Mouse (Mus musculus): ENCODE data around the gene Gm14443. TPM values are rescaled to one million over a fixed set of nuclear protein-coding genes. Genes with fewer than 3 reads are reported as not detected.
"Not testable (repeated sequence)": the region's sequence is repeated elsewhere in the genome, so short reads cannot be mapped to it uniquely, and the experiment has no call there.

Gm14443 gene
- polyA plus RNA-seq, 1 experiment from 2014 or later = 0.12 TPM

GRCm38 (mm10) chr2:175141993-175142295 is 33.7 kb downstream of the Gm14443 start, which contains the start of gene Gm14399:
Gene Gm14399 (minus strand): TSS chr2:175142012.
- 6% methylated on average over 1 of the region's 2 CpGs for whole genome bisulfite sequencing (ENCODE audit: insufficient replicate concordance)
- H3K4me3 ChIP-seq = peak within 1 kb of the TSS; percentile 54
- not testable (repeated sequence) for ATAC-seq; H3K36me3 ChIP-seq; H3K4me1 ChIP-seq; H3K27me3 ChIP-seq (replicated peaks); H3K9me3 ChIP-seq (replicated peaks); H3K27ac ChIP-seq
- H3K4me2 ChIP-seq = peak within 1 kb of the TSS; percentile 55
- H3K9ac ChIP-seq = peak within 1 kb of the TSS; percentile 44; the same call in 1 of the 2 replicates

- not testable (repeated sequence) for H3K9me3 ChIP-seq (replicated peaks); H3K36me3 ChIP-seq; H3K27ac ChIP-seq; ATAC-seq; H3K4me1 ChIP-seq; H3K27me3 ChIP-seq (replicated peaks)
- WGBS (ENCODE audit: insufficient replicate concordance) = 3% methylated on average over 25 of the region's 25 CpGs
- H3K4me3 ChIP-seq = peak overlapping the region; percentile 54
- peak overlapping the region; percentile 55 for H3K4me2 ChIP-seq
- H3K9ac ChIP-seq = peak overlapping the region; percentile 44; the same call in 1 of the 2 replicates
Observed at GRCm38 (mm10) chr2:175141118-175141992, 34.3 kb downstream of the Gm14443 start.

- not testable (repeated sequence) for H3K9ac ChIP-seq; H3K27ac ChIP-seq; H3K9me3 ChIP-seq (replicated peaks); H3K36me3 ChIP-seq; H3K4me1 ChIP-seq; ATAC-seq; H3K4me2 ChIP-seq; H3K4me3 ChIP-seq; H3K27me3 ChIP-seq (replicated peaks)
Observed at GRCm38 (mm10) chr2:175140624-175141023, 35.0 kb downstream of the Gm14443 start.

Other genes starting within 250 kb of the Gm14443 start
- not detected in 2 replicates for gene Gm14444, start 165.6 kb downstream of the Gm14443 start, polyA plus RNA-seq (2016; fragmentation: Nextera tagmentation; extraction: Ambion mirVana)
- gene Gm14393, start 108.1 kb downstream of the Gm14443 start, polyA plus RNA-seq (2016; fragmentation: Nextera tagmentation; extraction: Ambion mirVana) = 0.44 TPM in 1 of 2 replicates, not detected in the other
- gene Gm14399, start 33.9 kb downstream of the Gm14443 start, polyA plus RNA-seq (2016; fragmentation: Nextera tagmentation; extraction: Ambion mirVana) = 2.0 and 3.4 TPM in 2 replicates
- 1.7 and 2.0 TPM in 2 replicates for gene Gm14391, start 31.0 kb upstream of the Gm14443 start, polyA plus RNA-seq (2016; fragmentation: Nextera tagmentation; extraction: Ambion mirVana)
- not detected in 2 replicates for gene Gm14440, start 99.3 kb upstream of the Gm14443 start, polyA plus RNA-seq (2016; fragmentation: Nextera tagmentation; extraction: Ambion mirVana)
- gene Gm4631, start 162.3 kb upstream of the Gm14443 start, polyA plus RNA-seq (2016; fragmentation: Nextera tagmentation; extraction: Ambion mirVana) = 8.0 and 8.3 TPM in 2 replicates
- 1.7 and 2.2 TPM in 2 replicates for gene Zfp968, start 196.6 kb upstream of the Gm14443 start, polyA plus RNA-seq (2016; fragmentation: Nextera tagmentation; extraction: Ambion mirVana)